Mouse (Mus musculus) B cell, adult 67 days (primary cell): Measurements from ENCODE around the gene Bmx. TPM values are rescaled to one million over a fixed set of nuclear protein-coding genes. Genes with fewer than 3 reads are reported as not detected.

Experiments used
- total RNA-seq, 2 experiments: library from RNA; stranded (reverse); gene quantifications; 4 replicates each; pipeline ENCODE4 v1.2.4; 2023

The Bmx gene
- not detected for total RNA-seq

DNA sequence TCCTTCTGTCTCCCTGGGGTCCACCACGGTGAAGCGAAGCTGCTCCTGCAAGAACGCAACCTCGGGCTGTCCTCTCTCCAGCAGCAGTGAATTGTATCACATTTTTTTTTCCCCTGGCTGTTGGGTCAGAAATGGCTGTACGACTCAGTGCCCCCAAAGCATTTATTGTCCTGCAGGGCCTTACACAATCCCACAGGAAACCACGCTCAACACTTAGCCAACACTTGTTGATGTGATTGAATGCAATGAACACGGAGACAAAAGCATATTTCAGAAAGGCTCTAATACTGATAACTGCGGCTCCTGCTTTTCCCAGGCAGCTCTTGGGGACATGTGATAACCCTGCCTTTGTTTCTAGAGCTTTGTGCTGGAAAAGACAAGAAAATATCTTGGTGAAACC is at the start of gene Bmx:
Gene Bmx (minus strand): TSS at position 137 of the 400 bp plus-strand sequence.

DNA sequence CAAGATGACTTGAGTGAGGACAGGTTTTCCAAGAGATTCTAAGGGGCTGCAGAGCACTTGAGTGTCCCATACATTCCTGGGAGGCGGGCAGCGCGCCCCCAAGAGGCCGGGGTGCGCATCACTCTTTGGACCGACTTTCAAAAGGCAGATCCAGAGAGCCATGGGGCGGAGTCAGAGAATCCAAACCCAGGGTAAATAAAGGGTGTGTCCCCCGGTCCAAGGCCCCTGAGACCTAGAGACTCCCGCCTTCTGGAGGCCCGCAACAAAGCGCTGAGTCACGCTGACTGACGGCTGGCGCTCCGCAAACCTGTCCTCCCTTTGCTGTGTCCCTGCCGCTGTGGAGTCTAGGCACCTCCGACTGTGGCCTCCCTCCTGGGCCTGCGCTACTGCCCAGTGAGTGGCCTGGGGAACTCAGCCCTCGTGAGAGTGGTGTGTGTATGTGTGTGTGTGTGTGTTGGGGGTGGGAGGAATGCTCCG is 11.3 kb upstream of the Bmx start, which contains the start of gene Pir:
Gene Pir (plus strand): TSS at position 87 of the 477 bp plus-strand sequence.

Other genes starting within 250 kb of the Bmx start
- gene Car5b, start 230.2 kb downstream of the Bmx start, total RNA-seq: under 1 TPM in 1 of 2 experiments, not detected in 1; 0.27 TPM
- gene Siah1b, start 181.7 kb downstream of the Bmx start, total RNA-seq: 10 to 100 TPM; 14.0 to 14.3 TPM
- gene Cltrn, start 169.4 kb downstream of the Bmx start, total RNA-seq: not detected
- not detected for gene Ace2, start 118.9 kb downstream of the Bmx start, total RNA-seq
- gene Pir, start 11.2 kb upstream of the Bmx start, total RNA-seq: not detected
- not detected for gene Vegfd, start 115.2 kb upstream of the Bmx start, total RNA-seq
- gene Piga, start 161.6 kb upstream of the Bmx start, total RNA-seq: 10 to 100 TPM; 15.4 to 17.2 TPM
- not detected for gene Asb11, start 178.8 kb upstream of the Bmx start, total RNA-seq
- gene Asb9, start 248.1 kb upstream of the Bmx start, total RNA-seq: not detected